Mouse (Mus musculus) intestine, embryonic 16.5 days (tissue): ENCODE results near the gene Zbtb8os. TPM values are rescaled to one million over a fixed set of nuclear protein-coding genes. Genes with fewer than 3 reads are reported as not detected.

ENCODE experiments used
- ATAC-seq: fragments of 200-750 bp; cut with Nextera tagmentation; 2 replicates; pipeline ENCODE4 v1.8.0; 2017; ENCODE audit warnings: moderate TSS enrichment, moderate library complexity
- H3K27ac ChIP-seq: fragments of 300-500 bp; sonication (generic); 2 replicates; pipeline ENCODE4 v1.5.1; 2014; ENCODE audit warnings: mild to moderate bottlenecking, low read length
- H3K27me3 ChIP-seq: fragments of 300-500 bp; sonication (generic); replicated peaks from 2 replicates; pipeline ENCODE4 v1.6.1; 2014; ENCODE audit warnings: low read length, control low read depth, mixed read lengths; ENCODE audit not compliant: control insufficient read depth, insufficient read depth
- H3K36me3 ChIP-seq: fragments of 300-500 bp; sonication (generic); 2 replicates; pipeline ENCODE4 v1.6.1; 2014; ENCODE audit warnings: low read length, control low read depth; ENCODE audit not compliant: control insufficient read depth, insufficient read depth
- H3K4me1 ChIP-seq: fragments of 300-500 bp; sonication (generic); 2 replicates; pipeline ENCODE4 v1.6.1; 2014; ENCODE audit warnings: low read length, control low read depth, mixed read lengths; ENCODE audit not compliant: control insufficient read depth, insufficient read depth
- H3K4me2 ChIP-seq: fragments of 300-500 bp; sonication (generic); 2 replicates; pipeline ENCODE4 v1.6.1; 2014; ENCODE audit warnings: low read depth, low read length, control low read depth
- H3K4me3 ChIP-seq: fragments of 300-500 bp; sonication (generic); 2 replicates; pipeline ENCODE4 v1.5.1; 2014; ENCODE audit warnings: mild to moderate bottlenecking, low read length
- H3K9ac ChIP-seq: fragments of 300-500 bp; sonication (generic); 2 replicates; pipeline ENCODE4 v1.6.1; 2014; ENCODE audit warnings: low read depth, low read length
- H3K9me3 ChIP-seq: fragments of 300-500 bp; sonication (generic); 2 replicates; pipeline ENCODE4 v1.6.1; 2016; ENCODE audit warnings: low read length, control low read depth; ENCODE audit not compliant: control insufficient read depth
- WGBS: fragments of 180-500 bp; shearing (Covaris S2); extraction: QIAGEN DNeasy Blood & Tissue Kit; methylation state at CpG from one replicate; pipeline ENCODE4 v1.1.7; 2014; 5-methylcytosine and 5-hydroxymethylcytosine counted together
- polyA plus RNA-seq: library from polyadenylated mRNA; unstranded; fragments of >200 nt; fragmentation: Nextera tagmentation; extraction: Ambion mirVana; gene quantifications from 2 replicates; pipeline ENCODE4 v1.2.1, GENCODE M21; 2015

Zbtb8os gene
- polyA plus RNA-seq, 1 experiment from 2014 or later, result 64.2 TPM

GRCm38 (mm10) chr4:129377601-129378390 is 42.3 kb downstream of the Zbtb8os start, which contains the start of gene Zbtb8a:
Zbtb8a (minus strand) TSS chr4:129378116.
- H3K4me2 ChIP-seq, result peak within 1 kb of the TSS; percentile 56
- H3K9me3 ChIP-seq, result no peaks in the 10 kb centered on the region
- WGBS, result 1% methylated on average over 64 of the region's 65 CpGs
- no peaks in the 10 kb centered on the region for H3K27me3 ChIP-seq
- H3K4me1 ChIP-seq, result peaks cover 10% of the 10 kb centered on the region
- peak within 1 kb of the TSS; percentile 94 for H3K9ac ChIP-seq
- ATAC-seq, result peak; percentile 68
- H3K27ac ChIP-seq, result peak within 1 kb of the TSS; percentile 89
- peak within 1 kb of the TSS; percentile 81 for H3K4me3 ChIP-seq
- no peaks in the 10 kb centered on the region for H3K36me3 ChIP-seq

DNA sequence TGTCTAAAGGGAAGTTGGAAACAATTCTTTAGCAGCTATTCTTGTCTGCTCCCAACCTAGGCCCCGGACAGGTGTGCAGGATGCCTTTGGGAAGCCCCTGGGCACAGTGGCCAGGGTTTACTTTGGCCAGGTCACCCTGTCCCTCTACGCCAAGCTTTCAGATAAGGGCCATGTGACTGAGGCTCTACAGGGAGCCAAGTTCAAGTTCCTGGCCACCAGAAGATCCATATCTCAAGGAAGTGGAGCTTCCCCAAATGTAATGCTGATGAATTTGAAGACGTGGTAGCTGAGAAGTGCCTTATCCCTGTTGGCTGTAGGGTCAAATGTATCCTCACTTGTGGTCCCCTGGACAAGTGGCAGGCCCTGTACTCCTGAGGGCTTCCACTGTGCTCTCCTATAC is 44.3 kb downstream of the Zbtb8os start:
- Histone ChIP-seq H3K9me3 (no peaks in the 10 kb centered on the region), H3K27me3 (no peaks in the 10 kb centered on the region), H3K4me2 (no peak overlapping the region), H3K4me3 (no peak overlapping the region), H3K4me1 (peaks cover 2% of the 10 kb centered on the region; the same call in 1 of the 2 replicates), H3K27ac (no peak overlapping the region), H3K9ac (no peak overlapping the region), H3K36me3 (no peaks in the 10 kb centered on the region)
- ATAC-seq, result no peak
- 76% methylated on average over 3 of the region's 3 CpGs for WGBS

GRCm38 (mm10) chr4:129381148-129381547 is 45.7 kb downstream of the Zbtb8os start:
- H3K9ac ChIP-seq, result no peak overlapping the region
- H3K9me3 ChIP-seq, result no peaks in the 10 kb centered on the region
- H3K27ac ChIP-seq, result no peak overlapping the region
- ATAC-seq, result no peak
- WGBS, result 81% methylated on average over 8 of the region's 8 CpGs
- H3K4me2 ChIP-seq, result no peak overlapping the region
- no peaks in the 10 kb centered on the region for H3K36me3 ChIP-seq
- no peak overlapping the region for H3K4me3 ChIP-seq
- H3K27me3 ChIP-seq, result no peaks in the 10 kb centered on the region
- peaks cover 6% of the 10 kb centered on the region; the same call in 1 of the 2 replicates for H3K4me1 ChIP-seq

DNA sequence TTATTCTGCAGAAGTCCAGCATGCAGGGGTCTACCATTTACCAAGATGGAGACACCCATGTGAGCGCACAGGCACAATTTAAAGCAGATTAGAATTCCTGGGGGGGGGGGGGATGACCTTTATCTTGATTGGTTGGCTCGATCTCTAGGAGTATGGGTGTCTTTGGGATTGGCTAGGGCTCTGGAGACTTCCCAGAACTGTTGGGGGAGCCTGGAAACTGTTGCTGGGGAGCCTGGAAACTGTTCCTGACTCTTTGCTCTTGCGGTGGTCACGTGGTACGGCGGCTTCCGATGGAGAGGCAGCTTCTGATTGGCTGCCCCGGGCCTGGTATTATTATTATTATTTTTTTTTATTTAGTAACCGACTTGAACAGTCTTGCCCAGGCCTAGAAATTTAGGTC is 46.5 kb downstream of the Zbtb8os start:
- H3K9ac ChIP-seq, result no peak overlapping the region
- 0 out of 2 replicates have a peak, but pooled peaks cover 4% of the 10 kb centered on the region for H3K4me1 ChIP-seq
- no peaks in the 10 kb centered on the region for H3K9me3 ChIP-seq
- H3K4me3 ChIP-seq, result no peak overlapping the region
- 90% methylated on average over 9 of the region's 9 CpGs for WGBS
- no peak overlapping the region for H3K4me2 ChIP-seq
- H3K27me3 ChIP-seq, result no peaks in the 10 kb centered on the region
- ATAC-seq, result no peak
- no peaks in the 10 kb centered on the region for H3K36me3 ChIP-seq
- H3K27ac ChIP-seq, result no peak overlapping the region

- H3K4me2 ChIP-seq, result no peak overlapping the region
- H3K4me1 ChIP-seq, result 0 out of 2 replicates have a peak, but pooled peaks cover 4% of the 10 kb centered on the region
These were observed 47.0 kb downstream of the Zbtb8os start for GRCm38 (mm10) chr4:129382488-129382887.

GRCm38 (mm10) chr4:129383586-129383985 is 48.1 kb downstream of the Zbtb8os start:
- no peak overlapping the region for H3K4me2 ChIP-seq
- no peak overlapping the region for H3K9ac ChIP-seq
- H3K4me3 ChIP-seq, result no peak overlapping the region
- no peaks in the 10 kb centered on the region for H3K9me3 ChIP-seq
- WGBS, result 82% methylated on average over 3 of the region's 3 CpGs
- H3K36me3 ChIP-seq, result no peaks in the 10 kb centered on the region
- ATAC-seq, result no peak
- H3K4me1 ChIP-seq, result 0 out of 2 replicates have a peak, but pooled peaks cover 4% of the 10 kb centered on the region
- H3K27me3 ChIP-seq, result no peaks in the 10 kb centered on the region
- H3K27ac ChIP-seq, result 0 out of 2 replicates have a peak overlapping the region, but pooled peaks have one; percentile 8

More at GRCm38 (mm10) chr4:129382488-129382887, 47.0 kb downstream of the Zbtb8os start:
- no peak overlapping the region for H3K4me3 ChIP-seq
- no peaks in the 10 kb centered on the region for H3K9me3 ChIP-seq
- no peaks in the 10 kb centered on the region for H3K36me3 ChIP-seq
- no peak for ATAC-seq
- 95% methylated on average over 2 of the region's 2 CpGs for WGBS
- H3K9ac ChIP-seq, result no peak overlapping the region
- peak overlapping the region; percentile 31; the same call in 1 of the 2 replicates for H3K27ac ChIP-seq
- no peaks in the 10 kb centered on the region for H3K27me3 ChIP-seq

GRCm38 (mm10) chr4:129384440-129384839 is 48.9 kb downstream of the Zbtb8os start:
- Histone ChIP-seq H3K36me3 (no peaks in the 10 kb centered on the region), H3K4me3 (no peak overlapping the region), H3K4me1 (0 out of 2 replicates have a peak, but pooled peaks cover 4% of the 10 kb centered on the region), H3K4me2 (no peak overlapping the region), H3K9me3 (no peaks in the 10 kb centered on the region), H3K9ac (no peak overlapping the region), H3K27me3 (no peaks in the 10 kb centered on the region), H3K27ac (peak overlapping the region; percentile 65)
- 18% methylated on average over 6 of the region's 6 CpGs for WGBS
- peak; percentile 66 for ATAC-seq

GRCm38 (mm10) chr4:129385685-129386084 is 50.2 kb downstream of the Zbtb8os start:
- Histone ChIP-seq H3K4me3 (no peak overlapping the region), H3K4me2 (no peak overlapping the region), H3K27ac (no peak overlapping the region), H3K27me3 (no peaks in the 10 kb centered on the region), H3K4me1 (0 out of 2 replicates have a peak, but pooled peaks cover 4% of the 10 kb centered on the region), H3K9ac (no peak overlapping the region), H3K9me3 (no peaks in the 10 kb centered on the region), H3K36me3 (no peaks in the 10 kb centered on the region)
- no peak for ATAC-seq
- WGBS, result 85% methylated on average over 11 of the region's 11 CpGs

- Histone ChIP-seq H3K4me3 (no peak overlapping the region), H3K9ac (no peak overlapping the region), H3K4me1 (0 out of 2 replicates have a peak, but pooled peaks cover 4% of the 10 kb centered on the region), H3K27me3 (no peaks in the 10 kb centered on the region), H3K27ac (no peak overlapping the region), H3K4me2 (no peak overlapping the region), H3K9me3 (no peaks in the 10 kb centered on the region), H3K36me3 (no peaks in the 10 kb centered on the region)
- no peak for ATAC-seq
- 85% methylated on average over 8 of the region's 8 CpGs for WGBS
These were observed 50.9 kb downstream of the Zbtb8os start for GRCm38 (mm10) chr4:129386269-129386946.
